Mouse (Mus musculus): ENCODE data around the gene Defb46. TPM values are rescaled to one million over a fixed set of nuclear protein-coding genes. Genes with fewer than 3 reads are reported as not detected.

Gene Defb46
- not detected for total RNA-seq (2021)
- long read RNA-seq, experiment 1, result 0 reads
- long read RNA-seq, experiment 2, result 0 reads

GRCm38 (mm10) chr8:19239616-19240015, at the start of gene Defb46:
Gene Defb46 (plus strand): TSS chr8:19239916.
- TF ChIP-seq CTCF (conservative IDR thresholded peaks at IDR 0.05), result no peak
- no peak within 1 kb of the TSS for H3K27ac ChIP-seq
- H3K4me3 ChIP-seq, result no peak within 1 kb of the TSS
- DNase-seq (ENCODE audit: low spot score in 2 of 2), result no peak

GRCm38 (mm10) chr8:19225161-19225560, 14.6 kb upstream of the Defb46 start, which contains the start of gene Defb6:
Gene Defb6 (plus strand): TSS chr8:19225478.
- no peak for TF ChIP-seq CTCF (conservative IDR thresholded peaks at IDR 0.05)
- Histone ChIP-seq H3K27ac (no peak within 1 kb of the TSS), H3K4me3 (no peak within 1 kb of the TSS)
- no peak for DNase-seq (ENCODE audit: low spot score in 2 of 2)

GRCm38 (mm10) chr8:19238101-19238500, 1.6 kb upstream of the Defb46 start:
- Histone ChIP-seq H3K4me3 (no peak overlapping the region), H3K27ac (no peak overlapping the region)
- DNase-seq (ENCODE audit: low spot score in 2 of 2), result no peak
- TF ChIP-seq CTCF (conservative IDR thresholded peaks at IDR 0.05), result no peak

GRCm38 (mm10) chr8:19247280-19247679, 7.6 kb downstream of the Defb46 start, which contains the start of gene Defb5:
Gene Defb5 (plus strand): TSS chr8:19247580.
- no peak for DNase-seq (ENCODE audit: low spot score in 2 of 2)

GRCm38 (mm10) chr8:19258136-19258535, 18.4 kb downstream of the Defb46 start:
- Histone ChIP-seq H3K4me3 (no peak overlapping the region), H3K27ac (no peak overlapping the region)
- no peak for TF ChIP-seq CTCF (conservative IDR thresholded peaks at IDR 0.05)
- DNase-seq (ENCODE audit: low spot score in 2 of 2), result no peak

More at GRCm38 (mm10) chr8:19247280-19247679, 7.6 kb downstream of the Defb46 start, which contains the start of gene Defb5:
- no peak for TF ChIP-seq CTCF (conservative IDR thresholded peaks at IDR 0.05)
- H3K4me3 ChIP-seq, result no peak within 1 kb of the TSS
- no peak within 1 kb of the TSS for H3K27ac ChIP-seq

- Histone ChIP-seq H3K27ac (no peak overlapping the region), H3K4me3 (no peak overlapping the region)
- no peak for TF ChIP-seq CTCF (conservative IDR thresholded peaks at IDR 0.05)
- no peak for DNase-seq (ENCODE audit: low spot score in 2 of 2)
These were observed 20.0 kb downstream of the Defb46 start for GRCm38 (mm10) chr8:19259667-19260066.

Other genes starting within 250 kb of the Defb46 start
- not detected for gene Defb37, start 248.9 kb upstream of the Defb46 start, total RNA-seq (2021)
- not detected for gene Defb38, start 213.3 kb upstream of the Defb46 start, total RNA-seq (2021)
- gene Defb39, start 175.1 kb upstream of the Defb46 start, total RNA-seq (2021), result not detected
- gene Defb12, start 125.1 kb upstream of the Defb46 start, total RNA-seq (2021), result not detected
- gene Defb34, start 116.2 kb upstream of the Defb46 start, total RNA-seq (2021), result not detected
- gene Gm45826, start 99.1 kb upstream of the Defb46 start, total RNA-seq (2021), result not detected
- gene Defb14, start 45.6 kb upstream of the Defb46 start, total RNA-seq (2021), result not detected
- not detected for gene Defb4, start 41.2 kb upstream of the Defb46 start, total RNA-seq (2021)
- gene Defb6, start 14.4 kb upstream of the Defb46 start, total RNA-seq (2021), result not detected
- not detected for gene Defb5, start 7.7 kb downstream of the Defb46 start, total RNA-seq (2021)
- gene Defb3, start 53.4 kb downstream of the Defb46 start, total RNA-seq (2021), result not detected
- gene Defb8, start 207.7 kb downstream of the Defb46 start, total RNA-seq (2021), result not detected